Mouse (Mus musculus): ENCODE results near the gene Stil. TPM values are rescaled to one million over a fixed set of nuclear protein-coding genes. Genes with fewer than 3 reads are reported as not detected.
"Not testable (repeated sequence)": the region's sequence is repeated elsewhere in the genome, so short reads cannot be mapped to it uniquely, and the experiment has no call there.

The Stil gene
- total RNA-seq (2021) = under 1 TPM; 0.20 to 0.23 TPM
- long read RNA-seq, experiment 1 = 0 reads
- long read RNA-seq, experiment 2 = 0 reads

- peak; percentile 96 to 98 for DNase-seq
These were observed at the start of gene Stil for GRCm38 (mm10) chr4:114999773-115000428. Gene Stil, plus strand, starts transcription at chr4:115000159.

DNA sequence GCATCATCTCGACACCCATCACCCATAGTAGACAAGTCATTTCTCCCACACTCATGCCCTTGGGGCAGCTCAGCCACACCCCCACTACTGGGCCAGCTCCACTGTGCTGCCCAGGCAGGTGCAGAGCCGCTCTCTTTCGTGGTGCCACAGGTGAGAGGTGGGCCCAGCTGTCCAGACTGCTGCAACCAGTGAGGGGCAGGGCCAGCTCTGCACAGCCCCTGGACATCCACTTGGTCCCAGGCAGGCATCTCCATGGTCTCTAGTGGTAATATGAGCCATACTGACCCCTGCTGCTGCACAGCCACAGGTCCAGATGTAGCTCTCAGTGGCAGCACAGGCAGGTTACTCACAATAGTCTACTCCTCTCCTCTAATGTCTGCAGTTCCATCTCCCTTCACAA, 46.8 kb upstream of the Stil start:
- no peak for DNase-seq

DNA sequence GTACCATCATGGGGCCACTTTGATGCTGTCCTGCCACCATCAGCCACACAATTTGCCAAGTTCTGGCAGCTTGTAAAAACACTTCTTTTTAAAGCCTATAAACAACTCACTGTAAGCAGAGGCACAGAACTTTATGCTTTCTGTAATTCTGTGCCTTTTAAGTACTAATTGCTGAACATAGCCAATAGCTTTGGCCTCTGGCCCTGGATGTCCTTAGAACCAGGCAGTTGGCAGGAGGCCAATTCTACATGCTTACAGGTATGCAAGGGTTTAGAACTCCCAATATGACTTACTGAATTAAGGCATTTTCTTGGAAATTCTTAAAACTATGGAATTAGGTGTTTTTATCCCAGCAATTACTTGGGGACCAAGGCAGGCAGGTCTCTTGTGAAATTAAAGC, 42.6 kb upstream of the Stil start:
- peak in 1 of 2 experiments; percentile 8 for DNase-seq

DNA sequence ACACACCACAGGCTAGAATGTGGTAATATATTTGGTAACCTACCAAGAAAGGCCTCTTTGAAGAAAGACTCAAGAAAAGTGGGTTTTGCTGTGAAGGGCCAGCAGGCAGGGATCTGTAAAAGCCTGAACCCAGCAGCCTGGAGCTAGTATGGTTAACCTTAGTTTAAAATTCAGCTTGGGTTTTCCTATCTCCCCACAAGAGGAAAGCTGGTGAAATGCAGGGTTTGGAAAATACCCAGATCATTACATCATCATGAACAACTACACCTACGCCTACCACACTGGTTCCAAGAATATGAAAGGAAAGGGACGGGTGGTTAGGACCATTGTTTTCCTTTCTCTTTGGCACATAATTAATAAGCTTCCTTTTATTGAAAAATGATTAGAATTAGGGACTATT, 41.7 kb upstream of the Stil start:
- DNase-seq = peak in 1 of 2 experiments; percentile 11

DNA sequence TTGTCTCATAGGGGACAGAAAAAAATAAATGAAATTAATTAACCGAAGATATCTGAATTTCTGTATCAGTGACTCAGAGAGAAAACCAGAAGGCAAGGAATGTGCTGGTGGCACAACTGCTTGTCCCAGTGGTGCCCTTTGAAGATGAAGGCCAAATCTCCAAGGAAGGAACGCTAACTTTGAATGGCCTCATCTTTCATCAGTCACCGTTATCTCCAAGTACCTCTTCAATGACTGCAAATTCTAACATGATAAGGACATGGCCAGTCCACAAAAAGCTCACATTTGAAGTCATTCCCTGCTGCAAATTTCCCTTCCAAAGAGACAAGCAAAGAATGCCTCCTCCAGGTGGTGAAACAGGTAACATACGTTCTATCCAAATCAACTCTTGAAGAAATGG, 41.2 kb upstream of the Stil start:
- DNase-seq = no peak

DNA sequence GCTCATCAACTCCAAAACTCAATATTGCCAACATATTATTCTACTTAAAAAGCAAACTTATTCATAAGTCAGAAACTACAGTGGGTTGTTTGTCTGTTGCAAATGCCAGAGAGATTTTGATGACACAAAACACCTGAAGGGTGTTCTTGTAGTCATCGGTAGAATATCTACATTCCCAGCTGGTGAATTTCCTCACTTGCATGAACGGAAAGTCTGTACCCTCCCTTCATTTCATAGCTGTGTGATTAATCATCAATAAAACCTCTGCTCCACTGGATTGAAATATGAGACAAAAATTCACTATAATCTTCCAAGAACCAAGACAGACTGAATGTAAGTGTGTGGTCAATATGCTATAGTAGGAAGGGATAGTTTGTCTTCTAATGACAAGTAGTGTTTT, 40.4 kb upstream of the Stil start:
- DNase-seq = no peak

- DNase-seq = not testable (repeated sequence)
These were observed 39.1 kb upstream of the Stil start for GRCm38 (mm10) chr4:114960881-114961280.

DNA sequence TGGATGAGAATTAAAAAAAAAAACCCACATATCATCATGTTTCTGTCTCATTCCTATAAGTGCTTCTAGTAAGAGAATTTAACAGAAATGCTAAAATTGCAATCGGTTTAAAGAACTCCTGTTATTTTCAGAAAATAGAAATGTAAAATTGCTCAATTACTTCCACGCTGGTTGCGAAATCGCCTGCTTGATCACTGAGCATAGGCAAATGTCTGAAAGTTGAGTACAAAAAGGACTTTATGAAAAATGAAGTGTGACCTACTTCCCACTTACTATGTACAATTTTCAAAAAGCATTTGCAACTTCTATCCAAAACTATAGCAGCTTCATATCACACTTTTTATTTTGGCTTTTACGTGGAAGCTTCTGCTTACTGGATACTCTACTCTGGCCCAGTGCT, 29.2 kb upstream of the Stil start:
- DNase-seq = peak; percentile 6 to 34

DNA sequence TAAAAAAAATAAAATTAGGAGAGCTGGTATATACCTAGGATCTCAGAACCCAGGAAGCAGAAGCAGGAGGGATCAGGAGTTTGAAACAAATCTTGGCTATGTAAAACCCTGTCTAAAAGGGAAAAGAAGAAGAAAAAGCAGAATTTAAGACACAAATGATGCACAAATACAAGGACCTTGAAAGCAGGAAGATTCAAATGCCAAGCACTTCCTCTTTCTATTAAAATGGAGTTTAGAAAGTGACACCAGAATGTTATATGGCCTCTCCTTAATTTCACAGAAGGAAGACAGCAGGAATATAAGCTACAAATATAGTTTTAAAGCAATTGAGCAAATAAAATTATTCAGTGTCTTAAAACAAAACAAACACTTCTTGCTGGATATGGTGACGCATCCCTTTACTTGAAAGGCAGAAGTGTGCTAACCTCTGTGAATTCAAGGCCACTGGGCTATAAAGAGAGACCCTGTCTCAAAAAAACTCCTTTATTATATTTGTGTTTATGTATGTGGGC, 26.7 kb upstream of the Stil start:
- no peak for DNase-seq

GRCm38 (mm10) chr4:114982619-114983018, 17.3 kb upstream of the Stil start:
- DNase-seq = no peak

DNA sequence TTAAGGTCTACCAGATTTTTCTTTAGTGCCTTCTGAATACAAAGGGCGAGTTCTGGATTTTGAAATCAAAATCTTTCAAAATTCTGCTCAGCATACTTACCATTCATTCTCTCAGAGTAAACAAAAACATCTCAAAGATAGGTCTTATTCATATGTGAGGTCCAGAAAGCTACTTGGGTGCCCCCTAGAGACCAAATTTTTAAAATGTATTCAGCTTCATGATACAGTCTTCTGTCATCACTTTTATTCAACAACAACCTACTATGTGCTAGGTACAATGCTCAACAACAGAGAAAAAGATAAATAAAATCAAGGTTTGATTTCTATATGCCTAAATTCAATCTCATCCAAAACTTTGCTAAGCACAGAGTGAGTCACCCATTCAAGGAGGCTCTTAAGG, 16.9 kb upstream of the Stil start:
- peak in 1 of 2 experiments; percentile 42 for DNase-seq

DNA sequence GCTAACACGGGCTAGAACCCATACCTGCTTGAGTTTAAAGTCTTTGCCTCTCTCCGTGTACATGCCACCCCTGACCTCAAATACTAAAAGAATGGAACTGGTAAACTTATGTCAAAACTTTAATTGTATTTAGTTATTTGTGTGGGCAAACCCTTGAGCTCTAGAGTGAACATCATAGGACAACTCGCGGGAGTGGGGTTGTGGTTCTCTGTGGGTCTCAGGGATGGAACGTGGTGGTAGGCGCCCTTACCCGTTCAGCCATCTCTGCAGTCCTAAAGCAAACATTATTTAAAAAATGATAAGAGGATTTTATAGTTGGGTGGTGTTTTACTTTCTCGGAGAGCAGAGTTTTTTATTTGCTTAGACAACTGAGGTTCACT, 13.8 kb upstream of the Stil start:
- no peak for DNase-seq

- DNase-seq = peak; percentile 88 to 92
These were observed 13.1 kb upstream of the Stil start, which contains the start of gene Cmpk1 for GRCm38 (mm10) chr4:114986591-114987432. Gene Cmpk1, minus strand, starts transcription at chr4:114987241.

DNA sequence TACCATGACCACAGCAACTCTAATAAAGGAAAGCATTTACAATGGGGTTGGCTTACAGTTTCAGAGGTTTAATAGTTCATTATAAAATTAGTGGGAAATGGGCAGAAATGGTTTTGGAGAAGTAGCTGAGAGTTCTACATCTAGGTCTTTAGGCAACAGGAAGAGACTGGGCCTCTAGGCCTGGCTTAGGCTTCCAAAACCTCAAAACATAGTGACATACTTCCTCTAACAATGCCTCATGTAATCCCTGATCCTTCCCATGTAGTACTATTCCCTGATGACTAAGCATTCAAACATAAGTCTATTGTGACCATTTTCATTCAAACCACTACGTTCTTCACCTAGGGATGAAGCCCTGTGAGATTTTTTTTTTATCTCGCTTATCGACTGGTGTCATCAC, 5.7 kb upstream of the Stil start:
- no peak for DNase-seq

DNA sequence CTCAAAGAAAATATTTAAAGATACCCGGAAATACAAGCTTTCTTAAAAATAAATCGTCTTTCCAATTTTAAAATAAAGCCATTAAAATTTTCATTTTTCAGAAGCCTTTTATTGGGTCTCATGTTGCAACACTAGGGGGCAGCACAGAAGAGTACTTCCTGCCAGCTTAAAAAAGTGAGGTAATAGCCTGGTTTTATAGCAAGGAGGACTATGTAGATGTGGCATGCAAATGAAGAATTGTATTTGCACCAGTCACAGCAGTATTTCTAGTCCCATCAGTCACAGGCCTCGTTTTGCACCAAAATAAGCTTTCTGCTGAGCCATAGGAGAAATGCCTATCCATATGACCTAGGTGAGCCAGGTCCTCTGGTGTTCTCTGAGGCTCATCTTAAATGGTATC, 2.9 kb upstream of the Stil start:
- peak; percentile 23 to 56 for DNase-seq

GRCm38 (mm10) chr4:114999445-114999772, 550 bp upstream of the Stil start:
- no peak for DNase-seq

- DNase-seq = no peak
These were observed 453 bp downstream of the Stil start for GRCm38 (mm10) chr4:115000429-115000795.

DNA sequence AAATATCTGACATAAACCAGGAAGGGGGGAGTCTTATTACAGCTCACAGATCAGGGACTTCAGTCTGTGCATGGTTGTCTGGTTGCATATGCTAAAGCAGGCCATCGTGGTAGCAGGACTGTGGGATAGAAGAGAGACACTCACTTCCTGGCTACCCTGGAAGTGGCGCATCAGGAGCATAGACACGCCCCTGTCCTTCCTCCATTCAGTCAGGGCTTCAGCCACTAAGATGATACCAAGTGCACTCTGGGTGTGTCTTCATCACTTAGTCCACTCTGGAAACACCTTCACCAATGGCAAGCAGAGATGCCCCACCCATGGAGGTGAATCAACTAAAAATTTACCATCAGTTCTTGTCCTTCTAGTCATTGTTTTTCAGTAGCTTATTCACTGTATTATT, 14.3 kb downstream of the Stil start:
- no peak for DNase-seq

DNA sequence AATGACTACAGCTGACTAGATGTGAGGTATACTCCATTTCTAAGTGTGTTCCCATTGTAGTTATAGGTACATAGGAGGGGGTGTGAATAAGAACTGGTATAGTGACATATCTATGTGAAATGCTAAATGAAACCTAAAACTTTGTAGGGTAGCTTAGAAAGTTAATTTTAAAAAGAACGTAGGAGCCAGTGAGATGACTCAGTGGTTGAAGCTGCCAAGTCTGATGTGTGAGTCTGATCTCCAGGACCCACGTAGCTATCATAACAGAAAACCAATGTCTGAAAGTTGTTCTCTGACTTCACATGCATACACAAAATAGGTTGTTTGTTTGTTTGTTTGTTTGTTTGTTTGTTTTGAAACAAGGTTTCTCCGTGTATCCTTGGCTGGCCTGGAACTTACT, 20.0 kb downstream of the Stil start:
- DNase-seq = no peak

DNA sequence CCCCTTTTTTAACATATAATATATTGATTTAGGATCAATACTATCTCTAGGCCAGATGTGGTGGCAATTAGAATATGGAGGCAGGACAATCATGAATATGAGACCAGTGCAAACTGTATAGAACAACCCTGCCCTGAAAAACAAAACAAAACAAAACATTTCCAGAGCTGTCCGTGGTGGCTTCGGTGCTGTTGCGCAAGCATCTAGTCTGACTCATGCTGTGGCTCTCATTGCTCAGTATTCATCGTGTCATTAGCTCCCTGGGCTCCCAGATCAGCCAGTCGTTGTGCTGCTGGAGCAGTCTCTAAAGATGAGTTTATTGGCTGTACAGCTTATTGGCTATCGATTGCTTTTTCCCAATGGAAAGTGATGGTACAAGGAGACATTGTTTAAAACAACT, 35.1 kb downstream of the Stil start:
- DNase-seq = peak in 1 of 2 experiments; percentile 27

DNA sequence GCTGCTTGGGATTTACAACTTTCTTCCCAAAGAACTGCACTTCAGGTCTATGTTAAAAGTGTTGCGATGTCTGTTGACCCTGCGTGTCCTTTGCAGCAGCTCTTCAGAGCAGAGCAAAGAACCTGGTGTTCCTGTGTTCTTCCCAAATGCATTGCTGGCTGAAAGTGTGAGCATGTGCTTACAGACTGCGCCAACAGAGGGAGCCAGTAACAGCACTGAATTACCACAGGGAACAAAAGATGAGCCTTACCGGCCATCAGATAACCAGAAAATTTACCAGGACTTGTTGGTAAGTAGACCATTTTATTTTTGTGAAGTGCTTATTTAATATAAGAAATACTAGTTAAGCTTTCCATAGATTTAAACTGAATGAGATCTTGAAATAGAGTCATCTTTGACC, 38.3 kb downstream of the Stil start:
- DNase-seq = peak; percentile 25 to 65

DNA sequence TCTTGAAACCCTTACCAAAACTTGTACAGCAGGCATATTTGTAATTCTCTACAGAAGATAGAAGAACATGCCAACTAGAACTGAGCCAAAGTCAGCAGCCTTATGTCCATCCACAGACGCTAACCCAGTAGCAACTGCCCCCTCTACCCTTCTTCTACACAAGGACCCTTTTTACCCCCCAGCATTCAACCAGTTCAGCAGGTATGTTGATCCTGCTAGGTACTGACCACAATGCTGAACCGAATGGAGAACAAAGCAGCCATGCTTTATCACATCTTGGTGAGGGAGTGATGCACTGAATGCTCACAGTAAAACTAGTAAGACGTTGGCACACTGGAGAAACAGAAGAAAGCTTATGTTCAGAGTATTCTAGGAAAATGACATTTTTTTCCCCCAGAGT, 45.7 kb downstream of the Stil start:
- no peak for DNase-seq

DNA sequence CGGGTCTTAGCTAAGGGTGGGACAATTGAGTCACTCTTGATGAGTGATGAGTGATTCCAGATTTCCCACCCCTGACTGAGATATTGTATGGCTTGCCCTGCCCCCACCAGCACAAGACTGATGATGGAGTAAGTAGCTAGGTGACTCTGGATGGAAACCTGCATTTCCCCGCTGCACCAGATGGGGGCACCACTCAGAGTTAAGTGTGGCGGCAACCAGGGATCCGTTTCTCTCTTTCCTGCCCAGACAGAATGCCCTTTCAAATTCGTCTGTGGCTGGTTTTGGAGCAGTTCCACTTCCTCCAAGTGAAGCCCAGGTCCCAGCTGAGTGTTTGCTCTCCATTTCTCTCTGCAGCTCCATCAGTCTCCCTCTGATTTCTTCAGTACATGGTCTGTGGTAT, 47.8 kb downstream of the Stil start:
- peak; percentile 72 to 83 for DNase-seq

- DNase-seq = no peak
These were observed 48.2 kb downstream of the Stil start for GRCm38 (mm10) chr4:115048190-115048589.

Measured in heart, adult 18-20 months (tissue).